Mouse (Mus musculus) urinary bladder, postnatal 36 days (tissue): ENCODE measurements around the gene Gtpbp1.

ENCODE experiments used
- DNase-seq, 2 experiments: peaks; one replicate each; pipeline ENCODE4 v3.0.0; 2022; ENCODE audit warnings: low spot score in 2 of 2, mixed read lengths in 1 of 2

Gene Gtpbp1

GRCm38 (mm10) chr15:79723439-79723838 lies 32.8 kb downstream of the Gtpbp1 start:
- DNase-seq = peak in 1 of 2 experiments; percentile 51

GRCm38 (mm10) chr15:79725190-79725789 lies 34.6 kb downstream of the Gtpbp1 start:
- no peak for DNase-seq

- DNase-seq = no peak
Observed at GRCm38 (mm10) chr15:79727840-79728239, 37.2 kb downstream of the Gtpbp1 start.

GRCm38 (mm10) chr15:79728311-79728710 lies 37.7 kb downstream of the Gtpbp1 start:
- DNase-seq = no peak

GRCm38 (mm10) chr15:79728731-79729388 lies 38.2 kb downstream of the Gtpbp1 start:
- DNase-seq = no peak

GRCm38 (mm10) chr15:79731554-79731953 lies 40.9 kb downstream of the Gtpbp1 start:
- DNase-seq = no peak

GRCm38 (mm10) chr15:79733192-79733591 lies 42.5 kb downstream of the Gtpbp1 start:
- no peak for DNase-seq

- no peak for DNase-seq
Observed at GRCm38 (mm10) chr15:79733640-79734039, 43.0 kb downstream of the Gtpbp1 start.

- peak in 1 of 2 experiments; percentile 34 for DNase-seq
Observed at GRCm38 (mm10) chr15:79734311-79734710, 43.7 kb downstream of the Gtpbp1 start.

- no peak for DNase-seq
Observed at GRCm38 (mm10) chr15:79740739-79741138, 50.1 kb downstream of the Gtpbp1 start.

- peak; percentile 38 to 56 for DNase-seq
Observed at GRCm38 (mm10) chr15:79741173-79741858, 50.7 kb downstream of the Gtpbp1 start.

- DNase-seq = peak; percentile 84 to 91
Observed at GRCm38 (mm10) chr15:79741921-79742705, 51.5 kb downstream of the Gtpbp1 start, which contains the start of gene Sun2. Gene Sun2, minus strand, starts transcription at chr15:79742536.

- no peak for DNase-seq
Observed at GRCm38 (mm10) chr15:79742706-79743023, 52.0 kb downstream of the Gtpbp1 start.

GRCm38 (mm10) chr15:79744001-79744400 lies 53.4 kb downstream of the Gtpbp1 start:
- no peak for DNase-seq

GRCm38 (mm10) chr15:79744742-79745141 lies 54.1 kb downstream of the Gtpbp1 start:
- DNase-seq = no peak

- no peak for DNase-seq
Observed at GRCm38 (mm10) chr15:79745312-79745711, 54.7 kb downstream of the Gtpbp1 start.

GRCm38 (mm10) chr15:79745883-79746282 lies 55.2 kb downstream of the Gtpbp1 start:
- DNase-seq = no peak

GRCm38 (mm10) chr15:79747998-79748397 lies 57.4 kb downstream of the Gtpbp1 start:
- DNase-seq = no peak

- DNase-seq = no peak
Observed at GRCm38 (mm10) chr15:79749162-79749561, 58.5 kb downstream of the Gtpbp1 start.

- no peak for DNase-seq
Observed at GRCm38 (mm10) chr15:79750266-79750665, 59.6 kb downstream of the Gtpbp1 start.

- DNase-seq = no peak
Observed at GRCm38 (mm10) chr15:79751772-79752171, 61.1 kb downstream of the Gtpbp1 start.

GRCm38 (mm10) chr15:79752742-79753419 lies 62.2 kb downstream of the Gtpbp1 start:
- peak; percentile 67 to 80 for DNase-seq
